Mouse (Mus musculus): ENCODE results near the gene Cotl1. TPM values are rescaled to one million over a fixed set of nuclear protein-coding genes. Genes with fewer than 3 reads are reported as not detected.
A peak's percentile ranks its signal among the peaks of the same experiment; 100 is the strongest.

Gene Cotl1
- total RNA-seq, 2 experiments from 2014 or later, result 6.5 to 11.3 TPM

GRCm38 (mm10) chr8:119817446-119817845 lies 22.9 kb downstream of the Cotl1 start:
- no peak for DNase-seq

GRCm38 (mm10) chr8:119816219-119816618 lies 24.1 kb downstream of the Cotl1 start:
- no peak for DNase-seq

- DNase-seq, result no peak
Observed at GRCm38 (mm10) chr8:119812650-119813431, 27.5 kb downstream of the Cotl1 start.

GRCm38 (mm10) chr8:119811925-119812324 lies 28.4 kb downstream of the Cotl1 start:
- no peak for DNase-seq

GRCm38 (mm10) chr8:119810953-119811499 lies 29.3 kb downstream of the Cotl1 start:
- DNase-seq, result no peak

GRCm38 (mm10) chr8:119810127-119810868 lies 30.0 kb downstream of the Cotl1 start:
- no peak for DNase-seq

GRCm38 (mm10) chr8:119809620-119810019 lies 30.7 kb downstream of the Cotl1 start:
- DNase-seq, result no peak

- DNase-seq, result no peak
Observed at GRCm38 (mm10) chr8:119807687-119808086, 32.7 kb downstream of the Cotl1 start.

GRCm38 (mm10) chr8:119806422-119807263 lies 33.7 kb downstream of the Cotl1 start:
- no peak for DNase-seq

GRCm38 (mm10) chr8:119805275-119805674 lies 35.1 kb downstream of the Cotl1 start:
- DNase-seq, result no peak

- no peak for DNase-seq
Observed at GRCm38 (mm10) chr8:119802592-119802991, 37.8 kb downstream of the Cotl1 start.

- DNase-seq, result no peak
Observed at GRCm38 (mm10) chr8:119801168-119801567, 39.2 kb downstream of the Cotl1 start.

- DNase-seq, result no peak
Observed at GRCm38 (mm10) chr8:119798965-119799264, 41.4 kb downstream of the Cotl1 start.

GRCm38 (mm10) chr8:119798170-119798964 lies 42.0 kb downstream of the Cotl1 start:
- peak; percentile 49 for DNase-seq

GRCm38 (mm10) chr8:119795651-119796050 lies 44.7 kb downstream of the Cotl1 start:
- no peak for DNase-seq

GRCm38 (mm10) chr8:119794689-119795088 lies 45.7 kb downstream of the Cotl1 start:
- no peak for DNase-seq

- no peak for DNase-seq
Observed at GRCm38 (mm10) chr8:119791804-119792704, 48.3 kb downstream of the Cotl1 start.

GRCm38 (mm10) chr8:119789581-119789980 lies 50.8 kb downstream of the Cotl1 start:
- no peak for DNase-seq

- DNase-seq, result peak; percentile 4
Observed at GRCm38 (mm10) chr8:119788607-119789381, 51.5 kb downstream of the Cotl1 start.

- DNase-seq, result no peak
Observed at GRCm38 (mm10) chr8:119787341-119787740, 53.0 kb downstream of the Cotl1 start.

Data from gastrocnemius, postnatal 25 days (tissue).